Mouse (Mus musculus) kidney, adult 2 months (tissue): Measurements from ENCODE around the gene Zkscan16.

Experiments
- CTCF ChIP-seq: fragments of 200-500 bp; conservative IDR thresholded peaks from 2 replicates; pipeline ENCODE4 v1.5.1; 2011; ENCODE audit warnings: low read depth, mild to moderate bottlenecking, control low read depth, low read length, moderate library complexity, mixed read lengths; ENCODE audit not compliant: insufficient read depth, insufficient read length
- POLR2A ChIP-seq: fragments of 200-500 bp; IDR thresholded peaks from one replicate; pipeline ENCODE4 v1.6.1; 2011; ENCODE audit warnings: low read depth, low read length, control low read depth

DNA sequence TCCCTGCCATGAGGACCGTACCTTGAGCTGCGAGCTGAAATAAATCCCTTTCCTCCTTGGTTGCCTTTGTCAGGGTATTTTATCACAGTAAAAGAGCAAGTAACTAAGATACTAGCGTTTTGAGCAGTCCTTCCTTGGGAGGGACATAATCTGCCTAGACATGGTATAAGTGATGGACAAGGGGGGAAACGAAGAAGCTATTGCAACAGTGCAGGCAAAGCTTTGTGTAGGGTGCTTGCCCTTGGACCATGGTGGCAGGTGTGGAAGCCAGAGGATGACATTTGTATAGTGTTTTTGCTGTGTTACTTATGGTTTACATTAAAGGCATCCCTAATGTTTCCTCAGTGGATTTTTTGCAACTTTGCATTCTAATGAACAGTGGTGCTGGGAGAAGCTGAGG is 486 bp upstream of the Zkscan16 start:
- TF ChIP-seq POLR2A (no peak), CTCF (no peak)
